Comparison of ENCODE assay signal across 8 mouse cellular contexts in genomic region chr7:49752730-49753506, GRCm38 (mm10). TPM values are rescaled to one million over a fixed set of nuclear protein-coding genes. Genes with fewer than 3 reads are reported as not detected.
DNase-seq lines count a peak whose midpoint lies in the region; ATAC-seq and TF ChIP-seq lines count a peak whose summit lies in the region.

No protein-coding gene starts in this region.

- no peaks in the 10 kb centered on the region for H3K27me3 ChIP-seq in MEL (ENCODE audit: control insufficient read depth in 1 of 2, insufficient read depth in 2 of 2, low read length in 2 of 2)
- peaks cover 8% of the 10 kb centered on the region; the same call in 1 of the 2 replicates for H3K27me3 ChIP-seq in limb, embryonic 14.5 days (ENCODE audit: control insufficient read depth, insufficient read depth, low read length)
- H3K27me3 ChIP-seq in neural tube, embryonic 11.5 days (ENCODE audit: control insufficient read depth, insufficient read depth, low read length): peaks cover 62% of the 10 kb centered on the region

- H3K79me2 ChIP-seq in MEL (ENCODE audit: control insufficient read depth, insufficient read depth, low read length, poor library complexity): no peaks in the 10 kb centered on the region

- WGBS in limb, embryonic 14.5 days: 30% methylated on average over 25 of the region's 25 CpGs
- WGBS in neural tube, embryonic 11.5 days: 34% methylated on average over 25 of the region's 25 CpGs

- no peak for ATAC-seq in limb, embryonic 14.5 days (ENCODE audit: low FRiP score, low read depth)
- no peak for ATAC-seq in neural tube, embryonic 11.5 days (ENCODE audit: insufficient read depth, low FRiP score, low TSS enrichment)

- peak; percentile 30 for TF ChIP-seq RAD21 in MEL (IDR thresholded peaks at IDR 0.05; ENCODE audit: low read depth, low read length)

- peak overlapping the region; percentile 36 to 39 for H3K4me3 ChIP-seq in MEL (ENCODE audit: control insufficient read depth in 1 of 2, insufficient read depth in 1 of 2, low read depth in 2 of 2, low read length in 2 of 2)
- H3K4me3 ChIP-seq in limb, embryonic 14.5 days (replicated peaks; ENCODE audit: low read length): no peak overlapping the region
- no peak overlapping the region for H3K4me3 ChIP-seq in neural tube, embryonic 11.5 days (ENCODE audit: low read depth, low read length)

- H3K9me3 ChIP-seq in MEL (replicated peaks; ENCODE audit: insufficient read depth, low read length): no peaks in the 10 kb centered on the region
- no peaks in the 10 kb centered on the region for H3K9me3 ChIP-seq in limb, embryonic 14.5 days (ENCODE audit: control insufficient read depth, low read length)
- H3K9me3 ChIP-seq in neural tube, embryonic 11.5 days (ENCODE audit: control insufficient read depth, low read length): no peaks in the 10 kb centered on the region

- peaks cover 0 to 4% of the 10 kb centered on the region in 2 experiments; a peak in 1 of 4 replicates for H3K4me1 ChIP-seq in MEL (ENCODE audit: control insufficient read depth in 1 of 2, insufficient read depth in 2 of 2, low read length in 2 of 2)
- H3K4me1 ChIP-seq in limb, embryonic 14.5 days (ENCODE audit: control insufficient read depth, insufficient read depth, low read length): no peaks in the 10 kb centered on the region
- H3K4me1 ChIP-seq in neural tube, embryonic 11.5 days (ENCODE audit: control insufficient read depth, insufficient read depth, low read length): no peaks in the 10 kb centered on the region; the same call in 1 of the 2 replicates

- peak overlapping the region; percentile 35 for H3K9ac ChIP-seq in MEL (ENCODE audit: control insufficient read depth, low read depth, low read length, poor library complexity, severe bottlenecking)
- no peak overlapping the region for H3K9ac ChIP-seq in limb, embryonic 14.5 days (ENCODE audit: low read depth, low read length, severe bottlenecking)
- no peak overlapping the region for H3K9ac ChIP-seq in neural tube, embryonic 11.5 days (ENCODE audit: low read length)

- no peak overlapping the region for H3K27ac ChIP-seq in MEL (ENCODE audit: control insufficient read depth, low read depth, low read length)
- no peak overlapping the region for H3K27ac ChIP-seq in limb, embryonic 14.5 days (replicated peaks; ENCODE audit: low read depth, low read length)
- no peak overlapping the region for H3K27ac ChIP-seq in neural tube, embryonic 11.5 days (ENCODE audit: low read depth, low read length)

- TF ChIP-seq POLR2A in MEL (IDR thresholded peaks at IDR 0.05; ENCODE audit: control insufficient read depth in 1 of 2, insufficient read depth in 1 of 2, low read depth in 1 of 2, low read length in 2 of 2, poor library complexity in 1 of 2): no peak
- TF ChIP-seq POLR2A in limb, embryonic 14.5 days (IDR thresholded peaks at IDR 0.05; ENCODE audit: borderline replicate concordance, extremely low read depth, insufficient read depth, insufficient read length): no peak

- no peak overlapping the region for H3K4me2 ChIP-seq in limb, embryonic 14.5 days (replicated peaks; ENCODE audit: low read depth, low read length, severe bottlenecking)
- no peak overlapping the region for H3K4me2 ChIP-seq in neural tube, embryonic 11.5 days (ENCODE audit: low read depth)

- peak; percentile 32 to 80 (median 68); a peak in 5 of 6 replicates for TF ChIP-seq CTCF in MEL (IDR thresholded peaks at IDR 0.05 in 2 of 3, conservative IDR thresholded peaks at IDR 0.05 in 1 of 3; ENCODE audit: control insufficient read depth in 1 of 3, insufficient read depth in 1 of 3, low read depth in 2 of 3, low read length in 3 of 3, poor library complexity in 1 of 3, severe bottlenecking in 1 of 3)

- TF ChIP-seq EP300 in MEL (IDR thresholded peaks at IDR 0.05; ENCODE audit: low read depth in 1 of 2, low read length in 2 of 2): no peak

- H3K36me3 ChIP-seq in MEL (ENCODE audit: control insufficient read depth in 1 of 2, insufficient read depth in 2 of 2, low read length in 2 of 2): no peaks in the 10 kb centered on the region
- no peaks in the 10 kb centered on the region for H3K36me3 ChIP-seq in limb, embryonic 14.5 days (ENCODE audit: control insufficient read depth, insufficient read depth, low read length)
- no peaks in the 10 kb centered on the region for H3K36me3 ChIP-seq in neural tube, embryonic 11.5 days (ENCODE audit: control insufficient read depth, insufficient read depth, low read length)

- DNase-seq in layer of hippocampus, postnatal 14 days (ENCODE audit: low spot score in 2 of 2): peak; percentile 22 to 44
- no peak for DNase-seq in layer of hippocampus, adult 9-11 months
- peak; percentile 87 for DNase-seq in MEL (ENCODE audit: low read depth, low spot score)
- DNase-seq in embryo, embryonic 11 days: peak; percentile 79
- peak; percentile 48 for DNase-seq in heart, postnatal 4 days
- DNase-seq in limb, embryonic 14.5 days (ENCODE audit: low spot score): peak; percentile 78
- peak; percentile 50 for DNase-seq in neural tube, embryonic 11.5 days (ENCODE audit: low spot score)
- DNase-seq in layer of hippocampus, adult 8-10 months (ENCODE audit: low spot score in 2 of 2): no peak

TF ChIP-seq in MEL, 35 proteins besides CTCF, POLR2A, EP300 and RAD21:
- no peak for TF ChIP-seq ETS1 (IDR thresholded peaks at IDR 0.05; ENCODE audit: low read depth, low read length)
- 0 out of 2 replicates have a peak, but pooled peaks have one; percentile 28 for TF ChIP-seq HCFC1 (IDR thresholded peaks at IDR 0.05; ENCODE audit: low read depth, low read length)
- 0 out of 2 replicates have a peak, but pooled peaks have one; percentile 13 for TF ChIP-seq MXI1 (IDR thresholded peaks at IDR 0.05; ENCODE audit: low read depth, low read length)
- no peak for TF ChIP-seq GABPA (IDR thresholded peaks at IDR 0.05; ENCODE audit: low read depth, low read length)
- TF ChIP-seq SMC3 (IDR thresholded peaks at IDR 0.05; ENCODE audit: low read depth, low read length): peak; percentile 76

RNA-seq across cellular contexts. Expression of gene Htatip2, which starts 6.0 kb away (rescaled TPM):
- total RNA-seq in layer of hippocampus, postnatal 14 days (2021): 1 to 10 TPM; 8.2 to 8.3 TPM
- 22.5 and 32.8 TPM in 2 replicates for total RNA-seq in MEL (2012; rRNA removed)
- 10 to 100 TPM in 1 of 2 experiments, not detected in 1; 37.8 TPM for polyA plus RNA-seq in MEL (2012; ENCODE audit: insufficient read depth in 1 of 2, insufficient read length in 2 of 2, low read depth in 1 of 2, low replicate concordance in 2 of 2, missing spikeins in 1 of 2)
- 1 to 10 TPM; 5.5 to 6.1 TPM for total RNA-seq in heart, postnatal 4 days (2021)
- 3.1 and 5.4 TPM in 2 replicates for polyA plus RNA-seq in limb, embryonic 14.5 days (2012; rRNA removed)
- 8.1 and 10.3 TPM in 2 replicates for polyA plus RNA-seq in limb, embryonic 14.5 days (2014; fragmentation: Nextera tagmentation; extraction: Ambion mirVana)
- polyA plus RNA-seq in neural tube, embryonic 11.5 days (2014; fragmentation: Nextera tagmentation; extraction: Ambion mirVana): 3.2 and 3.4 TPM in 2 replicates
- total RNA-seq in layer of hippocampus, adult 8-10 months (2022): 10 to 100 TPM; 10.9 to 14.8 (median 13.7) TPM

RNA-seq across cellular contexts. Expression of gene Prmt3, which starts 25.2 kb away (rescaled TPM):
- 10 to 100 TPM; 28.5 to 33.0 TPM for total RNA-seq in layer of hippocampus, postnatal 14 days (2021)
- total RNA-seq in MEL (2012; rRNA removed): 72.6 and 73.9 TPM in 2 replicates
- polyA plus RNA-seq in MEL (2012; ENCODE audit: insufficient read depth in 1 of 2, insufficient read length in 2 of 2, low read depth in 1 of 2, low replicate concordance in 2 of 2, missing spikeins in 1 of 2): 10 to 100 TPM; 62.5 to 63.7 TPM
- total RNA-seq in heart, postnatal 4 days (2021): 10 to 100 TPM; 21.9 to 22.2 TPM
- 35.6 and 37.4 TPM in 2 replicates for polyA plus RNA-seq in limb, embryonic 14.5 days (2012; rRNA removed)
- polyA plus RNA-seq in limb, embryonic 14.5 days (2014; fragmentation: Nextera tagmentation; extraction: Ambion mirVana): 50.4 and 50.8 TPM in 2 replicates
- 54.8 and 55.0 TPM in 2 replicates for polyA plus RNA-seq in neural tube, embryonic 11.5 days (2014; fragmentation: Nextera tagmentation; extraction: Ambion mirVana)
- 10 to 100 TPM; 33.1 to 41.9 (median 33.6) TPM for total RNA-seq in layer of hippocampus, adult 8-10 months (2022)

Comparison
In these comparisons a context has a peak if more than half of its experiments do, and no peak if none do; other contexts are left out.
1. DNase-seq: peak in layer of hippocampus, postnatal 14 days (2 of 2), MEL (single experiment), embryo, embryonic 11 days (single experiment), heart, postnatal 4 days (single experiment), limb, embryonic 14.5 days (single experiment) and neural tube, embryonic 11.5 days (single experiment); none in layer of hippocampus, adult 9-11 months (single experiment) and layer of hippocampus, adult 8-10 months (0 of 2).
2. H3K4me3 ChIP-seq: peak in MEL (2 of 2); none in limb, embryonic 14.5 days (single experiment) and neural tube, embryonic 11.5 days (single experiment).